Mouse (Mus musculus) layer of hippocampus, postnatal 25 days (tissue): ENCODE measurements around the gene Wfikkn2. TPM values are rescaled to one million over a fixed set of nuclear protein-coding genes. Genes with fewer than 3 reads are reported as not detected.

Source experiments
- DNase-seq, 2 experiments: peaks; one replicate each; pipeline ENCODE4 v3.0.0; 2022; ENCODE audit warnings: mixed read lengths in 2 of 2, low spot score in 1 of 2; ENCODE audit errors: extremely low spot score in 1 of 2
- total RNA-seq, 2 experiments: library from RNA; stranded (reverse); gene quantifications; 2 replicates each; pipeline ENCODE4 v1.2.3; 2021

Wfikkn2 gene
- total RNA-seq, 2 experiments from 2014 or later: 0.44 to 0.70 TPM

GRCm38 (mm10) chr11:94200422-94200821 lies 45.4 kb downstream of the Wfikkn2 start:
- DNase-seq: no peak

GRCm38 (mm10) chr11:94199771-94200170 lies 46.0 kb downstream of the Wfikkn2 start:
- DNase-seq: no peak

GRCm38 (mm10) chr11:94198405-94199146 lies 47.2 kb downstream of the Wfikkn2 start:
- DNase-seq: no peak

- no peak for DNase-seq
Observed at GRCm38 (mm10) chr11:94196311-94196710, 49.5 kb downstream of the Wfikkn2 start.

- no peak for DNase-seq
Observed at GRCm38 (mm10) chr11:94193109-94193508, 52.7 kb downstream of the Wfikkn2 start.

- DNase-seq: no peak
Observed at GRCm38 (mm10) chr11:94190665-94191064, 55.1 kb downstream of the Wfikkn2 start.

- DNase-seq: no peak
Observed at GRCm38 (mm10) chr11:94189579-94189978, 56.2 kb downstream of the Wfikkn2 start.

Other genes with a start within 250 kb of the Wfikkn2 start
- gene Spag9, start 249.9 kb downstream of the Wfikkn2 start, total RNA-seq: 100 to 1,000 TPM; 213 to 215 TPM
- gene Tob1, start 34.6 kb downstream of the Wfikkn2 start, total RNA-seq: 10 to 100 TPM; 41.8 to 42.4 TPM
- not detected for gene Gm21885, start 35.9 kb upstream of the Wfikkn2 start, total RNA-seq
- 100 to 1,000 TPM in 1 of 2 experiments, 10 to 100 TPM in 1; 93.5 to 132 TPM for gene Luc7l3, start 76.0 kb upstream of the Wfikkn2 start, total RNA-seq
- gene Ankrd40, start 82.0 kb upstream of the Wfikkn2 start, total RNA-seq: 100 to 1,000 TPM; 123 to 125 TPM
- gene Abcc3, start 147.0 kb upstream of the Wfikkn2 start, total RNA-seq: 1 to 10 TPM; 2.0 to 3.0 TPM
- 10 to 100 TPM; 49.7 to 72.3 TPM for gene Cacna1g, start 228.2 kb upstream of the Wfikkn2 start, total RNA-seq
- gene Spata20, start 240.2 kb upstream of the Wfikkn2 start, total RNA-seq: under 1 TPM in 1 of 2 experiments, not detected in 1; 0.34 TPM